Mouse (Mus musculus): ENCODE measurements around the gene Bcorl1.
"Not testable (repeated sequence)": the region's sequence is repeated elsewhere in the genome, so short reads cannot be mapped to it uniquely, and the experiment has no call there.

The Bcorl1 gene

DNA sequence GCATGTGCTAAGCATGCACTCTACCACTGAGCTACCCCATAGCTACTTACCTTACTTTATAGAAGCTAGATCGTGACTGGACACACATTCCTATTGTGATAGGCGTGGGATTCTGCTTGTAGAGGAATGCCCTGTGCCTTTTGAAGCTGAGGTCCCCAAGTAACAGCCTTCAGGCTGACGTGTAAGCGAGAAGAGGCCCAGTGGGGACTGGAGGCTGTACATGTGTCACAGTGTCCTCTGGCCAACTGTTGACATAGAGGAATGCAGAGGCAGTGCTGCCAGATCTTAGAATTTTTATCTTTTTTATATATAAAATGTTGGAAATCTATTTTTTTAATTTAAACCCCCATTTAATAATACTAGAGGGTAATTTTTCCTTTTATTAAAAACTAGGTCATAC is 58.8 kb downstream of the Bcorl1 start:
- no peak for DNase-seq

DNA sequence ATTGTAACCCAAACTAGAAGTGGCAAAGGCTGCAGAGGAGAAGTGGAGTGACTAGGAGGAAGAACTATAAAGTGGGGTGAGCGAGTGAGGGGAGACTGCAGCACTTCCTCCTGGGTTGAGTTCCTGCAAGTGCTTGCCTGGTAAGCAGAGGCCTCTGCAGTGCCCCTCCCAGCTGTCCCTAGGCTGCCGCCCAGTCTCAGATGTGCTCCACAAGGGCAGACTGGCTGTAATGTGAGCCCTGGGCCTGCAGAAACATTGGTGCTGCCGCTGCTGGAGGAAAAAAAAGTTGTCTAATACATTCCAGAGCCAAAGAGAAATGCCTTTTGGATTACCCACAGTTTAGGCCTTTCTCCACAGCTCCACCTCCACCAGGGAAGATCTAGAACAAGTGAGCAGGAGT is 64.0 kb downstream of the Bcorl1 start:
- no peak for DNase-seq

DNA sequence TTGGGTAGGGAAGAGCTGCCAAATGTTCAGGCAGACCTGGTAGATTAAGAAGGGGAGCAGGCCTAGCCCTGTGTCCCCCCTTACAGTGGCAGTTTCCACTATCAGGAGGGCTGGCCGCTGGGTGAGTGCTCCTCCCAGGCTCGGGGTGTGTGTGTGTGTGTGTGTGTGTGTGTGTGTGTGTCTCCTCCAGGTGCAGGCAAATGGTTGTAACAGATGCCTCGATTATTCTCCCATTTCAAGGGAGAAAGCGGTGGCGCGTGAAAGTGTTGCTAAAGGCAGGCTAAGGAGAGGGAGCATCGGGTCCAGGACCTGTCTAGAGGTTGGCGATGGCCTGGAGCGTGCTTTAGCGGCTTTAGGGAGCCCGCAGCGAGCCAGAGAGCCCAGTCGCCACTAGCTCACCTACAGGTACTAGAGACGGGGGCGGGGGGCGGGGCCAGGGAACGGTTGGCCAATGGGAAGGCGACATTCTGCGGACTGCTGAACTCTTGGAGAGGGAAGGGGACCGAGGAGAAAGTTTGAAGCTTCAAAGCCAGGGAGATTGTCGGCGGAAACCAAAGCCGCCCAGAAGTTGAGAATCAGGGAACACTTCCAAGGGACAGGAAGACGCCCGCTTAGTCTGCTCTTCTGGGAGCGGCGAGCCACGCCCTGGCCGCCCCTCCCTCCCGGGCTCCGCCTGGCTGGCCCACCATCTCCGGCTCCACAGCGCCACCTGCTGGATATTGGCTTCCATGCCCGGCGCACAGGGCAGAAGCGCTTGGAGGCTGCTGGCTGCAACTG is 68.6 kb downstream of the Bcorl1 start:
- DNase-seq = peak; percentile 88 to 90

DNA sequence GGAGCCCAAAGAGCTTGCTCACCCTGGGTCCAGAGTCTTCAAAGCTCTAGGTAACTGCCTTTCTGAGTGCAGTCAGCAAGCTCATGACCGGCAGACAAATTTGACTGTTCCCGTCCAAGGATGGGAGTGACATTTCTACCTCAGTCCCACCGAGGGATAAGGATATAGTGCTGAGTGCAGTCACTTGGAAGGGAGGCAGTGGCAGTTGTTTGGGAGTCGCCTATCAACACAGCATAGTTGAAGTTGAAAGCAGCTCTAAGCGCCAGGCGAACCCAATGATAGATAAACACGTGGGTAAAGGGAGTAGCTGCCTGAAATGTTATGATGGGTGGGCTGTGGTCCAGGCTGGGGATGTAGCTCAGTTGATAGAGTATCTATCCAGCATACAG is 69.2 kb downstream of the Bcorl1 start:
- no peak for DNase-seq

DNA sequence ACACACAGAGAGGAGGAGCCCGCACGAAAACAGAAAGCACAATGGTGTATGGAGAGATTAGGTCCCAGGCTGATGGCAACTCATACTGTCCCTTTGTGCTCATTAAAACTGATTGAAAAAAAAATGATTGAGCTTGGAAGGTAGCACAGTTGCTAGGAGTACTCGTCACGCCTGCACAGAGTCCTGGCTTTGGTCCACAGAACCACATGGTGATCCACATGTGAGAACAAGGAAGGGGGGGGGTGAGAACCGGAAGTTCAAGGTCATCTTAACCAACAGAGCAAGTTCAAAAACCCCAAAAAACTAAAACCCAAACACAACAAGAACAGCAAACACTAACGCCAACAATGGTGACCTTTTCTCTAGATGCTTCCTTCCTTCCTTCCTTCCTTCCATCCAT is 71.5 kb downstream of the Bcorl1 start:
- DNase-seq = peak; percentile 35 to 46

DNA sequence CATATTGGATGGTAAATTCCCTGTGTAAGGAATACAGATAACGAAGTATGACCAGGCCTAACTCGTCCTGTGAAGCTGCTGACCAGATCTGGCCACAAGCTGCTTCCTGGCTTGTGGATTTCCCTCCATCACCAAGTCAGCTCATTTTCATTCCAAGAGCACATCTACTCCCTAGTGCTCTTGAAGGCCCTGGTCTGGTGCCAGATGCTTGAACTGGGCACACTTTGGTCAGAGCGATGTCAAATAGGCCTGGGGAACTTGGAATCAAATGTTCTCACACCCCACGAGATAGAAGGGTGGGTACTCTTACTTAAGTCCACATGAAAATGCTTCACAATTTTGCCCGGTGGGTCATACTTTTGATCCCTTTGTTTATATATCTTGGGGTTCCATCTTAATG is 73.1 kb downstream of the Bcorl1 start:
- no peak for DNase-seq

DNA sequence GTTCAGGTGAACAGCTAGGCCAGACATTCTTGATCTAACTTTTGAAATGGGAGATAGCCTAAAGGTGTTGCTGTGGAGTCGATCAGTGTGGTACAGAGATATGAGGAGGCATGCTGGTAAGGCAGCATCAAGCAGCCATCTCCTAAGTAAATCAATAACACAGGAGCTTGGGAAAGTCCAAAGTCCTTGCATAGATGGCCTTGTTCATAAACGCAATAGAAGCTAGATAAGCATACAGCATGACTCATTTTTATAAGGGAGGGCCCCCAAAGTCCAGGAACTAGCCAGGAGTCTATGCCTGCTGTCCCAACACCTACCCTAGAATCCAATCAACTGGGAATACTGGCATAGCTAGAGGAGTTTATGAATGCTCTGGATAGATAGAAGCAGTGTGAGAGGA is 77.3 kb downstream of the Bcorl1 start:
- no peak for DNase-seq

DNA sequence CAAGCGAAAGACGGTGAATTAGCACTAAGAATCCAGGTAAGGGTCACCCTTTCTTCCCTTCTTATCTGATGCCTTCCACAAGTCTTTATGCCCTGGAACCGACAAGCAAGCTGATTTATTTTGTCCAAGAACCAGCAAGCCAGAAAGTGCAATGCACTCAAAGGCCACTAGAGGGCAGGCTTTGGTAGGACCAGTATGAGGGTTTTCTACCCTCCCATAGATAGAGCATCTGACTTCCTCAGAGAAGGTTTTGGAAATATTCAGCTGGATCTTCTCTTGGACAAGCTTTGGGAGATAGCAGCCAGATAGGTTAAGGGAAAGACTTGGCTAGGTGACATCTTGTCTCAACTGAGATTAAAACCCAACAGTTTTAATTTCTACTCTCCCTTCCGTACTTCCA is 81.8 kb downstream of the Bcorl1 start:
- peak; percentile 76 to 85 for DNase-seq

DNA sequence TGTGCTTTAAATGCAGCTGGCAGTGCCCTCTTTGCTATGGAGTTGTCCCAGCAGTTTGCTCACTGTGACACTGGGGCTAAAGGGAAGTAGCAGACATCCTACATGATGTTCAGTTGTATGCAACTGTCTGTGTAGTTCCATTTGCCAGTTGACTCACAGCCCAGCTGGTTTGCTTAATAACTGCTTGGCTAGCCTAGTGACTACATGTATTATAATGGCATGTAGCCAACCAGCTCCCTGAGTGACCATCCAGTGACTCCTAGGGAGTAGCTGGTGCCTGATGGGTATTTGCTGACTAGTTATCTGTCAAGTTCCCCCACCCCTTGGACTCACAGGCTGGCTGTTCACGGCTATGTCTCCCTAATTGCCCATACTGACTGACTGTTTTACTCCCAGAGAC is 82.5 kb downstream of the Bcorl1 start:
- DNase-seq = no peak

DNA sequence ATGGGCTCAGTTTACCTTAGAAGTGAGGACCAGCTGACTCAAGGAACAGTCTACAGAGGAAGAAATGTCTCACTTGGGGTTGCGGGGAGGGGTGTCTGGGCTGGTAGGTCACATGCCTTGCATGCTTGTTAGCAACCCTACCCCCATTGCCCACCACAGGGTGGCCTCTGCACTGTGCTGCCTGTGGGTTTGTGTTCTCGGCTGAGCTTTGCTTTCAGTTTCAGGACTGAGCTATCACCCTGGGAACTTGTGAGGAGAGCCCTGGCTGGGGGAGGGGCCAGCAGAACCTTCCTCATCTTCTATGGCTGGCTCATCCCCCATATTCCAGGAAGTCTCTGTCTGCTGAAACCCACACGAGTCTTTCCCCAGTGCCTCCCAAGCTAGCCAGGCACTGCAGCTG is 83.4 kb downstream of the Bcorl1 start:
- peak; percentile 43 to 66 for DNase-seq

DNA sequence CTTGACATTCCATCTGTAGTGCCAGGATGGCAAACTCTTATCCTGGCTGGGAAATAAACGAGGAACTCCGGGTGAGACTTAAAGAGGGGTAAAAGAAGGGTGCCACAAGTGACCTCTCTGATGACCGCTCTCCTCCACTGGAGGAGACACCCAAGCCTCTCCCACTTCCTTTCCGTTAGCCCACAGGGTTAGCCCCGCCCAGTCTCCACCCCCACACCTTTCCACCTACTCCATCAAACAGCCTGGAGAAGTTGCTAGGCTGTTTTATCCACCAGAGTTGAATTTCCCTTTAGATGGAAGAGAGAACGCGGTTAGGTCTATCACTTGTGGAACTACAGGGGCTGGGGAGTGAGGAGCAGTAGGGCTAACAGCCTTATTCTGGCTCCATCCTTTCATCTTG is 84.1 kb downstream of the Bcorl1 start:
- peak; percentile 38 to 57 for DNase-seq

DNA sequence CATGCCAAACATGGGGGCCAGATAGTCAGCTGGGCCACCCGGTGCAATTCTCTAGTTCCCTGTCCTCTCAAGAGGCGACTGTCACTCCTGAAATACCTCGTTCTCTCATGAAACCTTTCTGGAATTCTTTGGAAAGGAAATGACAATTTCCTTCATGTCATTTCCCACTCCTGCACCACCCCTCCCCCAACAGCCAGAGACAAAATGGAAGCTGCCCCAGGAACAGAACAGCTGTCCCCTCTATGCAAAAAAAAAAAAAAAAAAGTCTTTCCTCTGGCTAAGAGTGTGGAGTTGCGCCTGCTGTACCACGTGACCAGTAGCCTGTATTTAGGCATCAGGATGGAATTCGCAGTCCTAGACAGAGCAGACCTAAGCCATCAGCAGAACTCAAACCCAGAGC is 87.1 kb downstream of the Bcorl1 start:
- DNase-seq = peak; percentile 61 to 69

DNA sequence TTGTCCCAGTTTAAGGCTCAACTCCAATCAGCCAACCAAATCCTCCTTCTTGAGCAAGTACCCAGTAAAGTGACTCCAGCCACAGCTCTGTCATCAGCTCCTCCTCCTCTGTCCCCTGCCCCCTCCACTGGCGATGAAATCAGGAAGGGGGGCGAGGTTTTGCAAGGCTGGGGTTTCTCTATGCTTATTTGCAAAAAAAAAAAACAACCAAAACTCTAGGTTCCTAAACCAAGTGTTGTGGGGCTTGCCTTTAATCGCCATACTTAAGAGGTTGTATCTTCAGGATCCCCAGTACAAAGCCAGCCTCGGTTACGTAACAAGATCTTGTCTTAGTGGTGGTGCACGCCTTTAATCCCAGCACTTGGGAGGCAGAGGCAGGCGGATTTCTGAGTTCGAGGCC is 87.5 kb downstream of the Bcorl1 start:
- no peak for DNase-seq

DNA sequence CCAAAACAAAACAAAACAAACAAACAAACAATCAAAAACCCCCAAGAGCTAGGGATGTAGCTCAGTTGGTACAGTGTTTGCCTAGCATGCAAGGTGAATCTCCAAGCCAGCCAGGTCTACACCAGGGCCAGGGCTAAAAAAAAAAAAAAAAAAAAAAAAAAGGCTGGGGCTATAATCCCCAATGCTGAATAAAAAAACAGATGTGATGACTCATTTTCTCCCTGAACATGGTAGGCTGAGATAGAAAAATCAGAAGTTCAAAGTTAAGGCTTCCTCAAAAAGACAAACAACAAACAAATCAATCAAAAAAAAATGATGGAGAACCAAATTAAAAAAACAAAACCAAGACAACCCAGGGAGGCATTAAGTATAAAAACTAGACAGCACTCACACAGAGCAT is 87.9 kb downstream of the Bcorl1 start:
- no peak for DNase-seq

DNA sequence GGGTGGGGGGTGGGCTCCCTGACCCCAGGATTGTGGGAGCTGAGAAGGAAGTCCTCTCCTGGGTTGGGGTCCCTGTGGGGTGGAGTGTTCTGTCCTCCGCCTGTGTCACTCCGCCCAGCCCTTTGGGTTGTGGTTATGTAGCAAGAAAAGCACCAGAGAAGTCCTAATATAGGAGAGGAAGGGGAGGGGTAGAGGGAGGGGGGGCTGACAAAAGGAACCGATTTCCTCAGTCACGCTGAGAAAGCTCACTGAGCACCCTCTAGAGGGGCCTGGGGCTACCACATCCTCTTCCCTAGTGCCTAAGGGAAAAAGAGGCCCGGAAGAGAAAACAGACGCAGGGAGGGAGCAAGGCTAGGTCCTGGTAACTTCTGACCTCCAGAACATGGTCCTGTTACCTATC is 88.4 kb downstream of the Bcorl1 start:
- DNase-seq = peak; percentile 27 to 52

DNA sequence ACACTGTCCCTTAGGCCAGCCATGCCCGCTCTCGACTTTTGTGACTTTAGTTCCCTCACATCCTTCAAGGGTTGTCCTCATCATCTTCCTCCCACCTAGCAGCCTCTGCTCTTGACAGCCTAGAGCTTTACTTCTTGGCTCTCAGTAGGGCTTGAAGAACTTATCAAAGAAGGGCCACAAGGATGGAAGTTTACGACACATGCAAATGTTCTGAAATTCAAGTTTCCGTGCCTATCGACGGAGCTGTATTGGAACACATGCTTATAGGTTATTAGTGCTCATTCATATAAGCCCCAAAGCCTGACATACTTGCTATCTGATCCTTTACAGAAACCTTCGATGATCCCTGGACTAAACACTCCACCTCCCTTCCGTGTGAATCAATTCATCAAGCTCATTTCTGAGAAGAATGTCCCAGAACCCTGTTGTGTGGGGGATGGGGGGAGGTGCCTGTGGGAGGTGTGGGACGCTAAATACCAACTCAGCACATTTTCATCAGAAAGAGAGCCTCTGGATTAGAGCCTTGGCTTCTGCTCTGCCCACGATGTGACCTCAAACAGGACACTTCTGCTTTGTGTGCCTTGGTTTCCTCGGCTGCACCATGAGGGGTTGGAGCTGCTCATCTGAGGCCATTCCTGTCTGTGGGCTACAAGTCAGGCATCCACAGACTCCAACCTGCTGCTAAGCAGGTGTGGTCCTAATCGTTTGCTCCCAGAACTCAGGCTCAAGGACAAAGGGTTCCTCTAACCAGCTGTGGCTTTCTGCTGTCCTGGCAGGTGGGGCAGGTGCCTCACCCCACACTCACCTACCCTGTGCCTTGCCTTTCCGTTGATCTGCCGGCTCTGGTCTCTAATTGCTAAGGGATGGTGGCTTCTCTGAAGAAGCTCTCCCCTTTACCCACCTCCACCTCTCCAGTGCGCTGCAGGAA is 91.7 kb downstream of the Bcorl1 start:
- no peak for DNase-seq

DNA sequence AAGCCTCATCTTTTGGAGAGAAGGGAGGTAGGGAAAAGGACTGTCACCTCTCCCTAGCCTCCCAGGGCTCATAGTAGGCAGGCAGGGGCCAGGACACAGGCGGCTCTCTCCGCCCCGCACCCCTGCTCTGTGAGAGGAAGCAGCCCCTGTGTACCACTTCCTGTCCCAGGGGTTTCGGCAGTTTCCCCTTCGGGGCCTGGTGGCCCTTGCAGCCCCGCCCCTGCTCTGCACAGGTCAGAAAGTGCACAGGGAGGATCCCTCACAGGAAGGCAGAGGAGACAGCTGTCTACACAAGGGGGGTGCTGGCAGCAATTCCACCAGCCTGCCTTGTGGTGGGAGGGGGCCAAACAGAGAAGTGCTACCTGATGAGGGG is 92.4 kb downstream of the Bcorl1 start:
- peak; percentile 16 to 63 for DNase-seq

DNA sequence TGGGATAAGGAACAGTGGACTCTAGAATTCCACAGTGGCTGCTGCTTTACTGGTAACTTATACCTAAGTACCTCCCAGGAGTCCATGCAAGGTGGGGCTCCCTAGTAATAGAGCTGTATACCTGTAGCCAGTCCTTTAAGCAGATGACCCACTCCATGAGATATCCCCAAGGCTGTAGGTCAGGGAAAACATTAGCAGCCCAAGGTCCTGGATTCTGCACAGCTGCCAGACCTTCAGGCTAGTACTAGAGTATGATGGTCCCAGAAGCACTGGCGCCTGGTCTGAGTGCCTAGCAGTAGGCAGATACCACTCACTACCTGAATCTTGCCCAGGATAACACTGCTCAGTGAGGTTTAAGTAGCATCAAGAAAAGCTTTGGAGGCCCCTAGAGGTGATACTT is 93.1 kb downstream of the Bcorl1 start:
- DNase-seq = no peak

DNA sequence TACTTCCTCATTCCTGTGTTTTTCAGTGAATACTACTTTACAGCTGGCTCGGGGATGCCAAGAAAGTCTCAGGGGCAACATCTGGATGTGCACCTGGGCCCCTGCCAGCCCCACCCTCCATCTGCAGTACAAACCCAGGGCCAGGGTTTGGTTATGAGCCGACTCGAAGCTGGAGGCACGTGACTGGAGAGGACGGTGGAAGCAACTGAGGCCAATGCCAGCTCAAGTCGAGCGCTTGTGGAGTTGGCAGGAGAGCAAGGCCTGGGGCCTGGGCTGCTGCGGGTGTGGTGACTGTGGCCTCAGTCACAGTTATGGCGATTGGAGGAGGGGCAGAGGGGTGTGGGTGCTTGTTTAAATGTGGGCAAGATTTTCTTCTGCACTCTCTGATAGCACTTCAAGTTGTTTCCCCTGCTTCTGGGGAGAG is 94.3 kb downstream of the Bcorl1 start:
- DNase-seq = peak in 1 of 2 experiments; percentile 38

DNA sequence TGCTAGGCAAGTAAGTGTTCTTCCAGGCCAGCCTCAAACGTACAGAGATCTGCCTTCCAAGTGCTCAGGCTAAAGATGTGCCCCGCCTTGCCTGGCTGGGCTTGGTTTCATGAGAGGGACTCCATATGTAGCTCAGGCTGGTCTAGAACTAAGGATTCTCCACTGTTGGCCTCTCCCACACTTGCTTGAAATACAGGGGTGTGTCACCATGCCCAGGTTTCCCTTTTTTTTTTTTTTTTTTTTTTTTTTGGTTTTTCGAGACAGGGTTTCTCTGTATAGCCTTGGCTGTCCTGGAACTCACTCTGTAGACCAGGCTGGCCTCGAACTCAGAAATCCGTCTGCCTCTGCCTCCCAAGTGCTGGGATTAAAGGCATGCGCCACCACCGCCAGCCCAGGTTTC is 94.9 kb downstream of the Bcorl1 start:
- DNase-seq = not testable (repeated sequence)

DNA sequence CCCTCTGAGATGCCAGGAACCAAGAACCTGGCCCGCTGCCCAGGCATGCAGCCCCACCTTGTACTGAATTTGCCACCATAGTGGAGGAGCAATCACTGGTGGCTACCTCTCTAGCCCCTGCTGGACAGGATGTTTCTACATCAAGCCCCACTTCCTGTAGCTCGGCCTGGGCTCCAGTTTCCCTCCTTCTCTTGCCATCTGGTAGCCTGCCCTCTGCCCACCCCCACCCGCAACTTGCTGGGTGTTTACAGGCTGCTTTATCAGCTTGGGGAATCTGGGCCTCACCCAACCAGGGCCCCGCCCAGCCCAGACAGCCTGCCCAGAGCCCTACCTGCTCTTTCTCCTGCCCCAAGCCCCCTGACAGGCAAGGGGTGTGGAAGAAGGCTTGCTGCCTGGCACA is 97.9 kb downstream of the Bcorl1 start:
- peak; percentile 5 to 41 for DNase-seq

DNA sequence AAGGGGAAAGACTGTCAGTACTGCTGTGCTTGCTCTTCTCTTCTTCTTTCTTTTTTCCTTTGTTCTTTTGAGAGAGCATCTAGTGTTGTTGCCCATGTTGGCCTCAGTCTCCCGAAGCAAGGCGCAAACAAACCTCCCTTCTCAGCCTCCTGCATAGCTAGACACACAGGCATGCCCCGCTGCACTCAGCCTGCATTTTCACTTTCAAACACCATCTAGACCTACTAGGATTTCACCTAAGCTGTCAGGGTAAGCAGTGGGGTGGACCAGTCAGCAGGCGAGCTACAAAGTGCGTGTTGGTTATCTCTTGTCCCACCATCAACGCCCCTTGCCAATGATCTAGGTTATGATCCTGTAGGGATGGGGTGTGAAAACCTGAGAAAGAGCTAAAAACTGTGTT is 100.4 kb downstream of the Bcorl1 start:
- DNase-seq = no peak

DNA sequence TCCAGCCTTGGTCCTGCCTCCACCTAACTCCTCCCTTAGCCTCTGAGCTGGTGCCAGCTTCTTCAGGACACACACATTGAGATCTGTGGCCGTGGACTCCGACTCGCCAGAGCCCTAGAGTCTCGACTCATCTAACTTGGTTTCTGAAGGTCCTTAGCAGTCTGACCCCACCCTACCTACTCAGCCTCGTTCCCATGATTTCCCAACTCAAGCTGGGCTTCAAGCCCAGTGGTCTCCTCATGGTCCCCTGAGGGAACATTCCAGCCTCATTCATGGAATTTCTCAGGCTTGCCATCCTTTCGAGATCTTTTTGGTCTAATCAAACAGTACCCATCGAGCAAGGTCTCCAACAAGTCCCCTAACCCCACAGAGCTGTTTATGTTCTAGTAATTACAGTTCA is 100.8 kb downstream of the Bcorl1 start:
- DNase-seq = no peak

DNA sequence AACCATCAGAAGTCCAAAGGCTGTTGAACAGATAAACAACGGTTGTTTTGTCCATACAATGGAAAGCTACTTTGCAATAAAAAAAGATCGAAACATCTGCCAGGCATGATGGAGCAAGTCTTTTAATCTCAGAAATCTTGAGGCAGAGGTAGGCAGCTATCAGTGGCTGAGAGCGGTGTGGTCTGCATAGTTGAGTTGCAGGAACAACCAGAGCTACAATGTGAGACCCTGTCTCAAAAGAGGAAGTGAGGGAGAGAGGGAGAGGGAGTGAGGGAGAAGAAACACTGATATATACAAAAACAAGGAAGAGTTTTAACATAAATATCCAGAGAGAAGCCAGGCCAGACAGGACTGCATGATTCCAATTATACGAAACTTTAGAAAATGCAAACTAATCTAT is 103.5 kb downstream of the Bcorl1 start:
- DNase-seq = no peak

Data from kidney, postnatal 25 days (tissue).